Mouse (Mus musculus) midbrain, embryonic 13.5 days (tissue): ENCODE measurements around the gene Cfap77. TPM values are rescaled to one million over a fixed set of nuclear protein-coding genes. Genes with fewer than 3 reads are reported as not detected.

Source experiments
- ATAC-seq: fragments of 200-750 bp; cut with Nextera tagmentation; 2 replicates; pipeline ENCODE4 v1.8.0; 2017; ENCODE audit warnings: mild to moderate bottlenecking, moderate TSS enrichment, moderate library complexity
- H3K27ac ChIP-seq: fragments of 300-500 bp; sonication (generic); 2 replicates; pipeline ENCODE4 v1.5.1; 2015; ENCODE audit warnings: inconsistent platforms, mild to moderate bottlenecking, moderate library complexity
- H3K27me3 ChIP-seq: fragments of 300-500 bp; sonication (generic); 2 replicates; pipeline ENCODE4 v1.6.1; 2015; ENCODE audit warnings: mild to moderate bottlenecking, inconsistent platforms
- H3K36me3 ChIP-seq: fragments of 300-500 bp; sonication (generic); 2 replicates; pipeline ENCODE4 v1.6.1; 2015; ENCODE audit warnings: mild to moderate bottlenecking, inconsistent platforms
- H3K4me1 ChIP-seq: fragments of 300-500 bp; sonication (generic); replicated peaks from 2 replicates; pipeline ENCODE4 v1.6.1; 2015; ENCODE audit warnings: inconsistent platforms
- H3K4me2 ChIP-seq: fragments of 300-500 bp; sonication (generic); replicated peaks from 2 replicates; pipeline ENCODE4 v1.6.1; 2015; ENCODE audit warnings: moderate library complexity, mild to moderate bottlenecking, inconsistent platforms
- H3K4me3 ChIP-seq: fragments of 300-500 bp; sonication (generic); replicated peaks from 2 replicates; pipeline ENCODE4 v1.5.1; 2015; ENCODE audit warnings: mild to moderate bottlenecking, inconsistent platforms
- H3K9ac ChIP-seq: fragments of 300-500 bp; sonication (generic); replicated peaks from 2 replicates; pipeline ENCODE4 v1.6.1; 2015; ENCODE audit warnings: mild to moderate bottlenecking, inconsistent platforms
- H3K9me3 ChIP-seq: fragments of 300-500 bp; sonication (generic); 2 replicates; pipeline ENCODE4 v1.6.1; 2016; ENCODE audit warnings: mild to moderate bottlenecking, inconsistent platforms
- WGBS: fragments of 180-500 bp; shearing (Covaris S2); methylation state at CpG from one replicate; pipeline ENCODE4 v1.1.7; 2015; 5-methylcytosine and 5-hydroxymethylcytosine counted together
- polyA plus RNA-seq: library from polyadenylated mRNA; unstranded; fragments of >200 nt; fragmentation: Nextera tagmentation; extraction: Ambion mirVana; gene quantifications from 2 replicates; pipeline ENCODE4 v1.2.1, GENCODE M21; 2015

The Cfap77 gene
- polyA plus RNA-seq, 1 experiment from 2014 or later, result 0.48 TPM

DNA sequence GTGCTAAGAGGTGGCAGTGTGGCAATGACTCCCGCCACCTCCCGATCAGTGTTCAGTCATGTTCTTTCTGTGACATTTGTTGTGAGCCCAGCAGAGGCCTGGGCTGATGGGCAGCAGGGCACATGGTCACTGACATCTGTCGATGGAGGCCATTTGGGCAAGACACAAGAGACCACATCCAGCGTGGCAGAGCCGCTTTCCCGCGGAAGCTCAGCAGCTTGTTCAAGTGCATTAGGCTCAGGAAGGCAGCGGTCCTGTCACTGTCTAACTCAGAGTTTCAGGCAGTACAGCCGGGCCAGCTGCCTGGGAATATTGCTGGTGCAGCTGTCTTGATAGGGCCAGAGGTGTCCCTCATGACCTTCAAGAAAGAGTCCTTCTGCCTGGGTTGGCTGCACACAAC is 100.3 kb downstream of the Cfap77 start:
- H3K27me3 ChIP-seq, result no peaks in the 10 kb centered on the region
- H3K27ac ChIP-seq, result no peak overlapping the region
- 72% methylated on average over 9 of the region's 9 CpGs for WGBS
- H3K4me3 ChIP-seq, result no peak overlapping the region
- ATAC-seq, result no peak
- 0 out of 2 replicates have a peak, but pooled peaks cover 2% of the 10 kb centered on the region for H3K4me1 ChIP-seq
- H3K36me3 ChIP-seq, result no peaks in the 10 kb centered on the region
- H3K9ac ChIP-seq, result no peak overlapping the region
- H3K4me2 ChIP-seq, result no peak overlapping the region
- H3K9me3 ChIP-seq, result no peaks in the 10 kb centered on the region

DNA sequence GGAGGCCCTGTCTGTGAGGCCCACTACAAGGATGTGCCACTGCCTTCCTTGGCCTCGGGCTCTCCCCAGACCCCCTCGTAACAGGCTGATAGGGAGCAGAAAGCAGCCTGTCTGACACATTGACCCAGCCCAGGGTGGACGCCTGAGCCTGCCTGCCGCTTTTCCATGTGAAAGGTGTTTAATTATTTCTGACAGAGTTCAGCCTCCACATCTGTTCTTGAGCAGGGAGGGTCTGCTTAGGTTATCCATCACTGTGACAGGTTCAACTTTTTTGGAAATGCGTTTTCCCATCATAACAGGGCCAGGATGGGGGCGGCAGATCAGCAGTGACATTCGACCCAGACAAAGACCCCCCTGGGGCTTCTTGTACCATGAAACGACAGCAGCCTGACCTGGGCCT is 101.9 kb downstream of the Cfap77 start:
- H3K4me3 ChIP-seq, result no peak overlapping the region
- 61% methylated on average over 8 of the region's 8 CpGs for WGBS
- no peak overlapping the region for H3K9ac ChIP-seq
- H3K36me3 ChIP-seq, result no peaks in the 10 kb centered on the region
- no peaks in the 10 kb centered on the region for H3K27me3 ChIP-seq
- H3K27ac ChIP-seq, result no peak overlapping the region
- no peak for ATAC-seq
- H3K4me2 ChIP-seq, result no peak overlapping the region
- no peaks in the 10 kb centered on the region for H3K9me3 ChIP-seq
- 0 out of 2 replicates have a peak, but pooled peaks cover 2% of the 10 kb centered on the region for H3K4me1 ChIP-seq

DNA sequence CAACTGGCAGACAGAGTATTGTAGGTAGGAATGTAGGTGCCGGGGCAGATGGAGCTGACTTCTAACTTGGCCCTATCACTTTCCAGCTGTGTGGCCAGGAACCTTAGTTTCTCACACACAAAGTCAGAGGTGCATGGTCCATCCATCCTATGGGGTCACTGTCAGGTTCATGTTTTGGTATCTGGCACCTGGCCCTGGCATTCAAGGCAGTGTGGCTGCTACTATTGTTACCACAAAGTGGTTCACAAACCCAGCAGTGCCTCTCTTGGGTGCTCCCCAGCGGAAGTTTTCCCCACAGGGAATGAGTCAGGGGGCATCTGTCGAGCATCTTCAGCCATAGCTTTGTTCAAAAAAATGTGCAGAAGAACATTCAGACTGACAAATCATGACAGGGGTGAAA is 108.6 kb downstream of the Cfap77 start:
- no peak overlapping the region for H3K27ac ChIP-seq
- no peak overlapping the region for H3K4me2 ChIP-seq
- 76% methylated on average over 3 of the region's 3 CpGs for WGBS
- H3K4me1 ChIP-seq, result peaks cover 28% of the 10 kb centered on the region
- no peak for ATAC-seq
- H3K27me3 ChIP-seq, result peaks cover 7% of the 10 kb centered on the region
- no peak overlapping the region for H3K4me3 ChIP-seq
- H3K9ac ChIP-seq, result no peak overlapping the region
- no peaks in the 10 kb centered on the region for H3K9me3 ChIP-seq
- H3K36me3 ChIP-seq, result no peaks in the 10 kb centered on the region

GRCm38 (mm10) chr2:28945388-28945787 is 109.5 kb downstream of the Cfap77 start:
- H3K9ac ChIP-seq, result no peak overlapping the region
- H3K9me3 ChIP-seq, result no peaks in the 10 kb centered on the region
- no peak overlapping the region for H3K4me3 ChIP-seq
- no peak overlapping the region for H3K4me2 ChIP-seq
- no peak overlapping the region for H3K27ac ChIP-seq
- peaks cover 28% of the 10 kb centered on the region for H3K4me1 ChIP-seq
- 46% methylated on average over 6 of the region's 6 CpGs for WGBS
- no peaks in the 10 kb centered on the region for H3K36me3 ChIP-seq
- H3K27me3 ChIP-seq, result peaks cover 11% of the 10 kb centered on the region
- ATAC-seq, result peak; percentile 68

GRCm38 (mm10) chr2:28943666-28944516 is 111.0 kb downstream of the Cfap77 start:
- no peak overlapping the region for H3K4me3 ChIP-seq
- 24% methylated on average over 30 of the region's 30 CpGs for WGBS
- no peaks in the 10 kb centered on the region for H3K9me3 ChIP-seq
- H3K9ac ChIP-seq, result no peak overlapping the region
- H3K4me1 ChIP-seq, result peaks cover 34% of the 10 kb centered on the region
- H3K27ac ChIP-seq, result peak overlapping the region; percentile 71
- peaks cover 13% of the 10 kb centered on the region for H3K27me3 ChIP-seq
- H3K4me2 ChIP-seq, result peak overlapping the region; percentile 35
- peak; percentile 80 for ATAC-seq
- H3K36me3 ChIP-seq, result no peaks in the 10 kb centered on the region

DNA sequence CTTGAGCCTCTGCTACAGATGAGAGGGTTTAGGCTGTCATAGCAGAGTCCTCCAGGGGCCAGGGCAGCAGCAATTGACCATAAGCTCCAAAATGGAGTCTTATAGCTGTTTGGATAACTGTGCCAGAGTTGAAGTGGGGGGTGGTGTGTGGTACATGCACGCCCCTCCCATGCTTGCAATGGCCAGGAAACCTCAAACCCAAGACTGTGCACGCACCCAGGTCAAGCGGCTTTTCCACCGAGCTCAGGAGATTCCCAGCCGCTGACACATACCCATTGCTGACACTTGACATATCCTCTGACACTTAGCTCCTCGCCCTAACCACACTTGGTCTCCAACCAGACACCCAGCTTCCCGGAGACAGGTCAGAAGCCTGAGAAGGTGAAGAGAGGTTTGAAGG is 115.9 kb downstream of the Cfap77 start:
- 84% methylated on average over 7 of the region's 7 CpGs for WGBS

GRCm38 (mm10) chr2:28930571-28930970 is 124.3 kb downstream of the Cfap77 start:
- WGBS, result 94% methylated on average over 3 of the region's 3 CpGs
- Histone ChIP-seq H3K36me3 (no peaks in the 10 kb centered on the region), H3K27me3 (peaks cover 20% of the 10 kb centered on the region), H3K4me2 (no peak overlapping the region), H3K27ac (no peak overlapping the region), H3K9me3 (no peaks in the 10 kb centered on the region), H3K4me1 (0 out of 2 replicates have a peak, but pooled peaks cover 5% of the 10 kb centered on the region), H3K4me3 (no peak overlapping the region), H3K9ac (no peak overlapping the region)
- no peak for ATAC-seq

More for the DNA sequence above, 115.9 kb downstream of the Cfap77 start:
- no peak overlapping the region for H3K4me3 ChIP-seq
- peaks cover 23% of the 10 kb centered on the region for H3K4me1 ChIP-seq
- ATAC-seq, result no peak
- H3K36me3 ChIP-seq, result no peaks in the 10 kb centered on the region
- H3K27ac ChIP-seq, result no peak overlapping the region
- no peak overlapping the region for H3K9ac ChIP-seq
- H3K9me3 ChIP-seq, result no peaks in the 10 kb centered on the region
- no peak overlapping the region for H3K4me2 ChIP-seq
- peaks cover 17% of the 10 kb centered on the region for H3K27me3 ChIP-seq

DNA sequence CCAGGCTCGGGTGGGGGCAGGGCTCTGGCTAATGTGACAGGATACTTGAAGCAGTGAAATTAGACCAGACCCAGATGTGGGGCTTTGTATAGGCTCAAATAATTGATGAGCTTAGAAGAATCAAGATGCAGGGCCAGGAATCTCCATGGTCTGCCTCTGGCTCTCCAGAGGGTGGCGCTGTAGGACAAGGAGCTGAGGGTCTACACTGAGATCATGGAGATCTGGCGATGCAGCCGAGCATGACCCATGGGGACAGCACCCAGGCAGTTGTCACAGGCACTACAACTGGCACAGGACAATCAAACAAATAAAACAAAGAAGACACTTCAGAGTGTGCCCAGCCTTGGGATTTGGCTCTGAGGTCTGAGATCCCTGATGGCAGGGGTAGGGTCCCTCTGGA is 131.0 kb downstream of the Cfap77 start:
- Histone ChIP-seq H3K27me3 (peaks cover 68% of the 10 kb centered on the region), H3K36me3 (no peaks in the 10 kb centered on the region), H3K9me3 (no peaks in the 10 kb centered on the region), H3K9ac (no peak overlapping the region), H3K4me3 (no peak overlapping the region), H3K27ac (no peak overlapping the region), H3K4me2 (no peak overlapping the region), H3K4me1 (0 out of 2 replicates have a peak, but pooled peaks cover 5% of the 10 kb centered on the region)
- 0% methylated on average over 4 of the region's 4 CpGs for WGBS
- peak; percentile 81 for ATAC-seq

DNA sequence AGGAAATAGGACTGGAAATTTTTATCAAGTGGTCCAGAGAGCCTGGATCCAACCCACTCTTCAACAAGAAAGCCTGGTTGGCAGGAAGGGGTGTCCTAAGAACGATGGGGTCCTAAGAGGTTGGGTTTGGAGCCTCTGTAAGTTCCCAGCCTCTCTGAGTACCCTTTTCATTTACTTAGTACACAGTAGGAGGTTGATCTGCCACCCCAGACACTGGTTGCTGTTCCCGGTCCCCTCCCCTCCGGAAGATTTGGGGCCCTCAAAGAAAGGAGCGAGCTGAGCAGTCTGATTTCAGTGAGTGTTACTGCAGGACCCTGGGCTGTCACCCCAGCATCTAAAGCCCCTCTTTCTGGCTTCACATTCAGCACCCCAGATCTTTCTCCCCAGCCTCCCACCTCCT is 135.9 kb downstream of the Cfap77 start:
- no peak overlapping the region for H3K9ac ChIP-seq
- no peaks in the 10 kb centered on the region for H3K9me3 ChIP-seq
- no peak for ATAC-seq
- H3K4me3 ChIP-seq, result no peak overlapping the region
- H3K4me1 ChIP-seq, result peaks cover 21% of the 10 kb centered on the region
- no peak overlapping the region for H3K27ac ChIP-seq
- H3K36me3 ChIP-seq, result no peaks in the 10 kb centered on the region
- 2% methylated on average over 4 of the region's 4 CpGs for WGBS
- peaks cover 97% of the 10 kb centered on the region for H3K27me3 ChIP-seq
- H3K4me2 ChIP-seq, result peak overlapping the region; percentile 54; the same call in 1 of the 2 replicates

DNA sequence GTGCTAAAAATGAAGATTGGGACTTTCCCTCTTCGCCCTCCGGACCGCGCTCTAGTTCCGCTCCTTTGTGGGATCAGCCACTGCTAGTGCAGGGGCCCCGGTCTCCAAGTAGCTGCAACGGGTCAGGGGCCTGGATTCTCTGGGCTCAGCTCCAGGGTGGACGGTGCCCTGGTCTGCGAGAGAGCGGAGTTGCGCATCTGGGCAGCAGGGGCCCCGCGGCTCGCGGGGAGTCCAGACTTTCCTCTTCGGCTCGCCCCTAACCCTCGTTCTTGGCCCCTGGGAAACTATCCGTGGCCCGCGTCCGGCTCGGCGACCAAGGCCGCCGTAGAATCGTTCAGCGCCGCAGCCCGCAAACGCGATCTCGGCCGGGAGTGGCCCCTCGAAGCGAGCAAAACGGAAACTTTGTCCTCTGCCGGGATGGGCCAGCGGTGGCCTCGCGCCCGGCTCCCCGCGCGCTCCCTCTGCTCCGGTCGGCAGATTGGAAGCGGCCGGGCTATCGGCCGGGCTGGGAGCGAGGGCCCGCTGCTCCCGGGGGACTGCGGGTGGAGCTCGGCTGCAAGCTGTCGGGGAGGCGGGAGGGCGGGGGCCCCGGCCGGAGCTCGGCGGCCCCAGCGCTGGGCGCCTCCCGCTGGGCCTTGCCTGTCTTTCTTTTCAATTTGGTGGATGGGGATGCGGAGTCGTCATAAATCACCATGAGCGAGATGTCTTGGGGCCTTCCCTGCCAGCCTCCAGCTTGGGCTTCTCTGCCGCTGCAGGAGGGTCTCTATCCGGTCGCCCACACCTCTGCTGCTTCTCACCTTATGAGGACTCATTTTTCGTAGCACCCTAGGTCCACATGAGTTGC is 137.1 kb downstream of the Cfap77 start:
- H3K4me3 ChIP-seq, result peak overlapping the region; percentile 43
- peak overlapping the region; percentile 78 for H3K27ac ChIP-seq
- under 1% methylated on average over 73 of the region's 73 CpGs for WGBS

GRCm38 (mm10) chr2:28917156-28917517 is 137.7 kb downstream of the Cfap77 start:
- Histone ChIP-seq H3K36me3 (no peaks in the 10 kb centered on the region), H3K4me2 (peak overlapping the region; percentile 54), H3K4me1 (peaks cover 28% of the 10 kb centered on the region), H3K9ac (peak overlapping the region; percentile 65; the same call in 1 of the 2 replicates), H3K27me3 (peaks cover 97% of the 10 kb centered on the region), H3K27ac (peak overlapping the region; percentile 78), H3K4me3 (peak overlapping the region; percentile 43), H3K9me3 (no peaks in the 10 kb centered on the region)
- ATAC-seq, result no peak
- WGBS, result 6% methylated on average over 11 of the region's 11 CpGs

More for the DNA sequence above, 137.1 kb downstream of the Cfap77 start:
- no peaks in the 10 kb centered on the region for H3K36me3 ChIP-seq
- H3K4me2 ChIP-seq, result peak overlapping the region; percentile 54
- peaks cover 99% of the 10 kb centered on the region for H3K27me3 ChIP-seq
- peak overlapping the region; percentile 65 for H3K9ac ChIP-seq
- peak; percentile 31; the same call in 1 of the 2 replicates for ATAC-seq
- no peaks in the 10 kb centered on the region for H3K9me3 ChIP-seq
- H3K4me1 ChIP-seq, result peaks cover 22% of the 10 kb centered on the region

GRCm38 (mm10) chr2:28916513-28916865 is 138.4 kb downstream of the Cfap77 start, which contains the start of gene Barhl1:
Barhl1 (minus strand) TSS chr2:28916668.
- Histone ChIP-seq H3K4me2 (peak within 1 kb of the TSS; percentile 54), H3K4me3 (peak within 1 kb of the TSS; percentile 43), H3K9ac (peak within 1 kb of the TSS; percentile 68), H3K27ac (peak within 1 kb of the TSS; percentile 86), H3K4me1 (peaks cover 35% of the 10 kb centered on the region), H3K27me3 (peaks cover 96% of the 10 kb centered on the region), H3K9me3 (no peaks in the 10 kb centered on the region), H3K36me3 (no peaks in the 10 kb centered on the region)
- no peak for ATAC-seq
- under 1% methylated on average over 18 of the region's 18 CpGs for WGBS
